13 mouse cellular contexts compared by ENCODE assay signal in the genomic region with DNA sequence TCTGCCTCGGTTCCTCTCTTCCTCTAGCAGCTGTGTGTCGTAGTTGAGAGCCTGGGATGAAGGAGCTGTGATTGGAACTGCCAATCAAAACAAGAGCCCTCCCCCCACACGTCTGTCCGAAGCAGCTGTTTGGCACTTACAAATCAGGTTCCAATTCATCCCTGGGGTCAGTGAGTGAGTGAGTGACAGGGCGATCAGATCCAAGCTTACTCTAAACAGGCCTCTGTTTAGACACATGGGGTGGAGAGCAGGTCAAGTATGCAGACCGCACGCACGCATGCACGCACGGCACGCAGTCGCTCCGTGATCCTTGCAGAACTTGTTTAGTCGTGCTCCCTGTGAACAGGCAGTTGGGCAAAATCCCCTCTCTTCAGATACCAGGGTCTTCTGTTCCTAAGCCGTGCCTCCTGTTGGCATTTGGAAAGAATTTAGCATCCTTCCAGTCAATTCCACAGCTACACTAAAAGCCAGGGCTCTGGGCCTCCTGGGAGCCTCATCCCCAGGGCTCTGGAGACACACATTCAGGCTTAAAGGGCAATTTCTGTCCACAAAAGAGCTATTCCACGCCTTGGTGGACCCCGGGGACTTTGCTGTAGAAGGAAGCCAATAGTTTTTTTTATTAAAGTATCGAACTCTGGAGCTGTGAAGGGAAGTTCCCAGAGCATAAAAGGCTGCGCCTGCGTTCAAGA. TPM values are rescaled to one million over a fixed set of nuclear protein-coding genes. Genes with fewer than 3 reads are reported as not detected.
A peak's percentile ranks its signal among the peaks of the same experiment; 100 is the strongest.
DNase-seq lines count a peak whose midpoint lies in the region; ATAC-seq and TF ChIP-seq lines count a peak whose summit lies in the region.
"Had no signal": no experiment of that assay in that cellular context is flagged by ENCODE, and none has a peak within 500 bp of the region (broad histone marks: within the 10 kb centered on the region; RNA-seq: fewer than 3 reads in every experiment).

No protein-coding gene starts in this region.

- no peak overlapping the region for H3K9ac ChIP-seq in forebrain, embryonic 11.5 days (ENCODE audit: low read length)
- H3K9ac ChIP-seq in forebrain, embryonic 15.5 days (replicated peaks), result no peak overlapping the region
- no peak overlapping the region for H3K9ac ChIP-seq in midbrain, embryonic 12.5 days (replicated peaks)
- H3K9ac ChIP-seq in midbrain, postnatal 0 days (replicated peaks; ENCODE audit: low read length, poor library complexity, severe bottlenecking), result no peak overlapping the region
- no peak overlapping the region for H3K9ac ChIP-seq in lung, postnatal 0 days (replicated peaks; ENCODE audit: low read depth)
- H3K9ac ChIP-seq in liver, postnatal 0 days (replicated peaks), result no peak overlapping the region
- H3K9ac ChIP-seq: hindbrain, embryonic 15.5 days had no signal

- ATAC-seq in forebrain, embryonic 11.5 days (replicated peaks; ENCODE audit: low FRiP score), result 0 out of 2 replicates have a peak, but pooled peaks have one; percentile 10
- no peak for ATAC-seq in forebrain, embryonic 15.5 days (replicated peaks)
- ATAC-seq in midbrain, embryonic 12.5 days (ENCODE audit: low FRiP score, low read depth), result no peak
- ATAC-seq in midbrain, postnatal 0 days (ENCODE audit: low FRiP score), result no peak
- ATAC-seq in lung, postnatal 0 days, result peak; percentile 54
- no peak for ATAC-seq in liver, postnatal 0 days

- no peaks in the 10 kb centered on the region for H3K36me3 ChIP-seq in forebrain, embryonic 11.5 days (ENCODE audit: control insufficient read depth, insufficient read depth, low read length)
- no peaks in the 10 kb centered on the region for H3K36me3 ChIP-seq in forebrain, embryonic 15.5 days
- H3K36me3 ChIP-seq in midbrain, embryonic 12.5 days, result no peaks in the 10 kb centered on the region
- H3K36me3 ChIP-seq in midbrain, postnatal 0 days (ENCODE audit: insufficient read depth, low read length), result no peaks in the 10 kb centered on the region
- no peaks in the 10 kb centered on the region for H3K36me3 ChIP-seq in lung, postnatal 0 days (ENCODE audit: insufficient read depth, low read length)
- no peaks in the 10 kb centered on the region for H3K36me3 ChIP-seq in liver, postnatal 0 days (replicated peaks; ENCODE audit: insufficient read depth, low read length)
- H3K36me3 ChIP-seq: hindbrain, embryonic 15.5 days had no signal

- H3K4me2 ChIP-seq in forebrain, embryonic 11.5 days (ENCODE audit: low read depth, low read length, severe bottlenecking), result no peak overlapping the region
- no peak overlapping the region for H3K4me2 ChIP-seq in forebrain, embryonic 15.5 days (replicated peaks)
- H3K4me2 ChIP-seq in midbrain, embryonic 12.5 days (replicated peaks), result no peak overlapping the region
- no peak overlapping the region for H3K4me2 ChIP-seq in midbrain, postnatal 0 days (ENCODE audit: low read depth, low read length, poor library complexity, severe bottlenecking)
- H3K4me2 ChIP-seq in lung, postnatal 0 days (replicated peaks; ENCODE audit: low read depth, low read length), result no peak overlapping the region; the same call in 1 of the 2 replicates
- no peak overlapping the region for H3K4me2 ChIP-seq in liver, postnatal 0 days (ENCODE audit: low read depth, low read length)
- H3K4me2 ChIP-seq: hindbrain, embryonic 15.5 days had no signal

- H3K4me3 ChIP-seq in forebrain, embryonic 11.5 days (ENCODE audit: low read depth, low read length), result no peak overlapping the region
- H3K4me3 ChIP-seq in forebrain, embryonic 15.5 days, result no peak overlapping the region
- H3K4me3 ChIP-seq in midbrain, embryonic 12.5 days, result no peak overlapping the region
- no peak overlapping the region for H3K4me3 ChIP-seq in midbrain, postnatal 0 days (ENCODE audit: low read depth, low read length)
- no peak overlapping the region for H3K4me3 ChIP-seq in lung, postnatal 0 days (ENCODE audit: low read depth, low read length)
- H3K4me3 ChIP-seq in liver, postnatal 0 days (ENCODE audit: low read depth, low read length), result no peak overlapping the region
- H3K4me3 ChIP-seq: hindbrain, embryonic 15.5 days; myocyte had no signal

- H3K27me3 ChIP-seq in forebrain, embryonic 11.5 days (ENCODE audit: control insufficient read depth, insufficient read depth, low read length), result no peaks in the 10 kb centered on the region
- no peaks in the 10 kb centered on the region; the same call in 1 of the 2 replicates for H3K27me3 ChIP-seq in forebrain, embryonic 15.5 days
- peaks cover 7% of the 10 kb centered on the region; the same call in 1 of the 2 replicates for H3K27me3 ChIP-seq in midbrain, embryonic 12.5 days
- H3K27me3 ChIP-seq in midbrain, postnatal 0 days (ENCODE audit: insufficient read depth, low read length), result no peaks in the 10 kb centered on the region
- H3K27me3 ChIP-seq in lung, postnatal 0 days (replicated peaks; ENCODE audit: insufficient read depth, low read length), result no peaks in the 10 kb centered on the region
- H3K27me3 ChIP-seq in liver, postnatal 0 days (ENCODE audit: insufficient read depth, low read length), result no peaks in the 10 kb centered on the region
- H3K27me3 ChIP-seq: hindbrain, embryonic 15.5 days had no signal

- TF ChIP-seq EP300 in lung, postnatal 0 days (IDR thresholded peaks at IDR 0.05), result no peak
- TF ChIP-seq EP300 in liver, postnatal 0 days (IDR thresholded peaks at IDR 0.05; ENCODE audit: low read depth), result no peak

- DNase-seq in forebrain, embryonic 11.5 days (ENCODE audit: low spot score), result no peak
- no peak for DNase-seq in midbrain, postnatal 0 days (ENCODE audit: low spot score)
- peak; percentile 71 for DNase-seq in lung, postnatal 0 days (ENCODE audit: low spot score)
- no peak for DNase-seq in cerebellum, postnatal 25 days
- DNase-seq in thymus, postnatal 10 days (ENCODE audit: low spot score in 2 of 2), result no peak
- DNase-seq in liver, postnatal 0 days, result no peak
- DNase-seq: cerebellum, postnatal 14 days; thymus, postnatal 4 days had no signal

- peaks cover 3% of the 10 kb centered on the region; the same call in 1 of the 2 replicates for H3K4me1 ChIP-seq in forebrain, embryonic 11.5 days (replicated peaks; ENCODE audit: control insufficient read depth, insufficient read depth, low read length)
- H3K4me1 ChIP-seq in forebrain, embryonic 15.5 days, result peaks cover 22% of the 10 kb centered on the region
- H3K4me1 ChIP-seq in midbrain, embryonic 12.5 days, result peaks cover 23% of the 10 kb centered on the region
- H3K4me1 ChIP-seq in midbrain, postnatal 0 days (ENCODE audit: insufficient read depth, low read length), result peaks cover under 1% of the 10 kb centered on the region; the same call in 1 of the 2 replicates
- H3K4me1 ChIP-seq in lung, postnatal 0 days (ENCODE audit: insufficient read depth, low read depth, low read length), result no peaks in the 10 kb centered on the region; the same call in none of the 2 replicates
- no peaks in the 10 kb centered on the region for H3K4me1 ChIP-seq in liver, postnatal 0 days (ENCODE audit: insufficient read depth)

- H3K27ac ChIP-seq in forebrain, embryonic 11.5 days (ENCODE audit: low read depth, low read length), result no peak overlapping the region
- no peak overlapping the region; the same call in 1 of the 2 replicates for H3K27ac ChIP-seq in forebrain, embryonic 15.5 days (replicated peaks)
- 0 out of 2 replicates have a peak overlapping the region, but pooled peaks have one; percentile 20 for H3K27ac ChIP-seq in midbrain, embryonic 12.5 days (replicated peaks)
- no peak overlapping the region for H3K27ac ChIP-seq in midbrain, postnatal 0 days (ENCODE audit: low read depth, low read length)
- peak overlapping the region; percentile 32; the same call in 1 of the 2 replicates for H3K27ac ChIP-seq in lung, postnatal 0 days (ENCODE audit: low read length)
- no peak overlapping the region for H3K27ac ChIP-seq in liver, postnatal 0 days (ENCODE audit: low read depth)
- H3K27ac ChIP-seq: hindbrain, embryonic 15.5 days had no signal

- H3K9me3 ChIP-seq in forebrain, embryonic 11.5 days (ENCODE audit: control insufficient read depth, low read length), result no peaks in the 10 kb centered on the region
- H3K9me3 ChIP-seq in forebrain, embryonic 15.5 days, result no peaks in the 10 kb centered on the region
- H3K9me3 ChIP-seq in midbrain, embryonic 12.5 days, result no peaks in the 10 kb centered on the region
- no peaks in the 10 kb centered on the region for H3K9me3 ChIP-seq in midbrain, postnatal 0 days (ENCODE audit: low read length)
- no peaks in the 10 kb centered on the region for H3K9me3 ChIP-seq in lung, postnatal 0 days (ENCODE audit: low read length)
- H3K9me3 ChIP-seq in liver, postnatal 0 days (ENCODE audit: low read length), result no peaks in the 10 kb centered on the region
- H3K9me3 ChIP-seq: hindbrain, embryonic 15.5 days had no signal

- 59% methylated on average over 20 of the region's 20 CpGs for WGBS in forebrain, embryonic 11.5 days
- WGBS in forebrain, embryonic 15.5 days, result 52% methylated on average over 20 of the region's 20 CpGs
- 46% methylated on average over 20 of the region's 20 CpGs for WGBS in midbrain, embryonic 12.5 days
- WGBS in midbrain, postnatal 0 days, result 56% methylated on average over 20 of the region's 20 CpGs
- whole genome bisulfite sequencing in lung, postnatal 0 days, result 22% methylated on average over 20 of the region's 20 CpGs
- whole genome bisulfite sequencing in liver, postnatal 0 days (ENCODE audit: insufficient replicate concordance), result 65% methylated on average over 20 of the region's 20 CpGs

- TF ChIP-seq CTCF in midbrain, postnatal 0 days (IDR thresholded peaks at IDR 0.05), result no peak
- TF ChIP-seq CTCF in lung, postnatal 0 days (IDR thresholded peaks at IDR 0.05), result no peak
- TF ChIP-seq CTCF in liver, postnatal 0 days (IDR thresholded peaks at IDR 0.05; ENCODE audit: low read depth), result no peak

RNA-seq across cellular contexts. Expression of gene Kcng1, which starts 52.2 kb away (rescaled TPM):
- 1.5 and 2.2 TPM in 2 replicates for polyA plus RNA-seq in forebrain, embryonic 11.5 days (2014; fragmentation: Nextera tagmentation; extraction: Ambion mirVana)
- 16.0 and 16.7 TPM in 2 replicates for polyA plus RNA-seq in forebrain, embryonic 15.5 days (2015; fragmentation: Nextera tagmentation; extraction: Ambion mirVana)
- polyA plus RNA-seq in midbrain, embryonic 12.5 days (2016; fragmentation: Nextera tagmentation; extraction: Ambion mirVana), result 2.3 and 3.2 TPM in 2 replicates
- total RNA-seq in midbrain, postnatal 0 days (2014; rRNA removed), result 0.52 and 2.1 TPM in 2 replicates
- 1.8 and 2.8 TPM in 2 replicates for polyA plus RNA-seq in midbrain, postnatal 0 days (2015; fragmentation: Nextera tagmentation; extraction: Ambion mirVana)
- 0.08 and 0.26 TPM in 2 replicates for polyA plus RNA-seq in lung, postnatal 0 days (2015; fragmentation: Nextera tagmentation; extraction: Ambion mirVana)
- polyA plus RNA-seq in liver, postnatal 0 days (2015; fragmentation: Nextera tagmentation; extraction: Ambion mirVana), result 0.07 TPM in 1 of 2 replicates, not detected in the other
- total RNA-seq: MEL had no signal
- polyA plus RNA-seq: myocyte had no signal

Comparison
In these comparisons a context has a peak if more than half of its experiments do, and no peak if none do; other contexts are left out.
1. ATAC-seq: peak in forebrain, embryonic 11.5 days (single experiment) and lung, postnatal 0 days (single experiment); none in forebrain, embryonic 15.5 days (single experiment), midbrain, embryonic 12.5 days (single experiment), midbrain, postnatal 0 days (single experiment) and liver, postnatal 0 days (single experiment).
2. H3K27ac ChIP-seq: peak in midbrain, embryonic 12.5 days (single experiment) and lung, postnatal 0 days (single experiment); none in forebrain, embryonic 11.5 days (single experiment), forebrain, embryonic 15.5 days (single experiment), midbrain, postnatal 0 days (single experiment) and liver, postnatal 0 days (single experiment).